Mouse (Mus musculus) gastrocnemius, adult 18-20 months (tissue): ENCODE measurements around the gene Fndc10. TPM values are rescaled to one million over a fixed set of nuclear protein-coding genes. Genes with fewer than 3 reads are reported as not detected.
"Not testable (repeated sequence)": the region's sequence is repeated elsewhere in the genome, so short reads cannot be mapped to it uniquely, and the experiment has no call there.

Experiments used
- DNase-seq: peaks from one replicate; pipeline ENCODE4 v3.0.0; 2021; ENCODE audit warnings: low spot score
- total RNA-seq, 2 experiments: library from RNA; stranded (reverse); gene quantifications; 2 replicates each; pipeline ENCODE4 v1.2.3; 2021

Fndc10 gene
- total RNA-seq, 2 experiments from 2014 or later = 0.89 to 1.4 TPM

DNA sequence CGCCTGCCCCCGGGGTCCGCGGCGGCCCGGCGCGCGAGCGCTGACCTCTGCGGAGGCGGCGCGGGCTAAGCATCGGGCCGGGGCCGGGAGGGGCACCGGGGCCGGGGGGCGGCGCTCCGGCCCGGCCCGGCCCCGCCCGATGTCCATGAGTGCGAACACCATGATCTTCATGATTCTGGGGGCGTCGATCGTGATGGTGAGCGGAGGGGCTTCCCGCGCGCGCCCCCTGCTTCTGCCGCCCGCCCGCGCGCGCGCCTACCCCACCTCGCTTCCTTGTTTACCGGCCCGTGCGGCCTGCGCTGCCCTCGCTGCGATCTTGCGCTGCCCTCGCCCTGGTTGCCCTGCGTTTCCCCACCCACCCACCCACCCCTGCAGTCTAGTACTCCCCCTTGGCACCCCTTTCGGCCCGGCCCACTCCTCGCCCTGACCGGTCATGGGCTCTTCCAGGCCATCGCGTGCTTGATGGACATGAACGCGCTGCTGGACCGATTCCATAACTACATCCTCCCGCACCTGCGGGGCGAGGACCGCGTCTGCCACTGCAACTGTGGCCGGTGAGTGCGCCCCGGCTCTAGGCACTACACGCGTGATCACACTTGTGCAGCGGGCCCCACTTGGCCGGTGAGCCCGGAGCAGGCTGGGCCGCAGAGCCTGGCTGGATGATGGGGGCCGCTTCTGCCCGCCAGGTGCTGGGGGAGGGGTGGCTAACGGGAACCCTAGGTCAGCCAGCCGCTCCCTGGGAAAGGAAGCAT, 41.0 kb downstream of the Fndc10 start:
- peak; percentile 22 for DNase-seq

DNA sequence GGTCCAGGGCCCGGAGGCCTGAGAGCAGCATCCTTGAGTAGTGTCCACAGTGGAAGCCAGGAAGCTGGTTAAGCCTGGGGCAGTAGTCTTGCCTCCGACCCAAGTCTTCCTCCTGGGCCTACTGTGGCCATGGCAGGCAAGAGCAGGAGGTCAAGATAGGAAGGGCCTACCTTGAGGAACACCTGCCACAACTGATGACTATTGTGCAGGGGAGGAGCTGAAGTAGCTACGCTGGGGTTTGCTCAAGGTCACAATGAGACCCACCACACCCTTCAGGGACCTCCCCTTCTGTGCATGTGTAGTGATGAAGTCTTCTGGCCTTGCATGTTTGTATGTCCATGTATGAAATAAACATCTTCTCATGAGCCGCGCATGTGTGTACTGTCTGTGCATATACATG, 41.6 kb downstream of the Fndc10 start:
- DNase-seq = no peak

DNA sequence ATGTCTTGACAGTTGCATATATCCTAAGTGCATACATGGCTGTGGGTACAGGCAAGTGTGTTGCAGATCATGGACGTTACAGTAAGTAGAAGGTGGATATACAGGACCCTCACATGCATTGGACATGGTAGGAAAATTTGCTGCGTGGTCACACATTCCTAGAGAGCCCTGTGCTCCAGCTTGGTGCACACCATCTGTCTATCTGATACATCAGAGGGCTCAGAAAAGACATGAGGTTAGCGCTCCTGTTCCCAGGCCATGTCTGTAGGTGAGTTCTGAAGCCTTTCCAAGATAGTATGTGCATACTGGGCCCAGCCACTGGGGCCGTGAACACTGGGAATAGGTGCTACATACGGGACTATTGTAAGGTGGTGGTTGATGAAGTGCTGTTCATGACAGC, 42.3 kb downstream of the Fndc10 start:
- DNase-seq = no peak

DNA sequence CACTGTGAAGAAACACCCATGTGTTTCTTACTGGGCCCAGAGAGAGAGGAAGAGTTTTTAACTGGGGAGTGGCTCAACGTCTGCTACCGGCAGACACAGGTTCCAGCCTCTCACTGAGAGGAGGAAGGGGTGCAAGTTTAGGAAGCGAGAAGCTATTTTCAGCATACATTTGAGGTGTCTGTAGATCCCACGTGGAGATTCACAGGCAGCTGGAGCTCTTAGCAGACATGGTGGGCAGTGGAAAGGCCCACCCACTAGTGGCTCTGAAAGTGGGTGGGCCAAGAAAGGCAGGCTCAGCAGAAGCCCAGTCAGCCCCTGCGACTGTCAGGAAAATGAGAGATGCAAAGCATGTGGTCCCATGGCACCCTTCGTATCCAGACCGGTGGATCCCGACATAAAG, 44.1 kb downstream of the Fndc10 start:
- DNase-seq = no peak

DNA sequence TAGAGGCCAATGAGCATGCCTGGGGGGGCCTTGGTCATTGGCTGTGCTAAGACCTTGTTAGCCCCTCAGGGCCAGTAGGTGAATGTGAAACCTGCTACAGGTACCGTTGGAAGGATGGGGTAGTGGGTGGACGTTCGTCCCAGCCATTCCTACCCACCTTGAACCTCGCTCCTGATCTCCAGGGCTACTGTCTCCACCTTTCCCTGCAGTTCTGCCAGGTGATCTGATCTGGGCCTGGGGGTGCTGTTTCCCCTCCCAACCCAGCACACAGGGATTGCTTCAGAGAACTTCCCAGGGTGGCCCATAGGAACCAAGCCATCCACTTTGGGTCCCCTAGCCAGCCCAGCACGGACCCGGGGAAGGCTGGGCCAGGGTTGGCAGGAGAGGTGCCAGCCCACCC, 45.0 kb downstream of the Fndc10 start:
- no peak for DNase-seq

DNA sequence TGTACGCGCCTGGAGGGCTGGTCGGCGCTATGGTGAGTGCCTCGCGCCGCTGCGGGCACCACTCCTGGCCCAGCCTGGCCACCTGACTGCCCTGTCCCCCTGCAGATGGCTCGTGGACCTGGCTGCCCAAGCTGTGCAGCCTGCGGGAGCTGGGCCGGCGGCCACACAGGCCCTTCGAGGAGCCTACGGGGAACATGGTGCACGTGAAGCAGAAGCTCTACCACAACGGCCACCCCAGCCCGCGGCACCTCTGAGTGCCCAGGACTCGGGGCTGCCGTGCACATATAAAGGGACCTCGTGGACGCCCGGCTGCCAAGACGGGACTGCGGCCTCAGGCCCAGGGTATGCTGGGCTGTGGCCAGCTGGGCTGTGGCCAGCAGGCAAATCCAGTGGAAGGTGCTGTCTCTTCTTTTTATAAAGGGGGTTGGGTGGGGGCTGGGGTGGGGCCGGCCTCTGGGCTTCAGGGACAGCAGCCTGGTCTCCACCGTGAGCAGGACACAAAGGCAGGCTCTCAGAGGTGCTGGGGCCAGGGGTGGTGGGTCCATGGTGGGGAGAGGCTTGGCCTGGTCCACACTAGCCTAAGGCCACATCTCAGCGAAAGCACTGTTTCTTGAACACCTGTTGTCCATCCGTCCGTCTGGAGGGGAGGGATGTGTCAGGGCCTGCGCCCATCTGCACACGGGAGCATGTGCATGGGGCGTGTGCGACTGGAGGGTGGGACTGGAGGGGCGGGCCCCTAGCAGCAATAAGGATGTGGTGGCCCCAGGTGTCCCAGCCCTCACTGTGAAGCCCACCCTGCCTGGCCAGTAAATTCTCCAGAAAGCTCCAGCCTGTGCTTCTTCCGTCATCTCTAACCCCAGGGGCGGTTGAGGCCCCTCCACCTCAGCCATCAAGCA, 45.8 kb downstream of the Fndc10 start:
- DNase-seq = no peak

DNA sequence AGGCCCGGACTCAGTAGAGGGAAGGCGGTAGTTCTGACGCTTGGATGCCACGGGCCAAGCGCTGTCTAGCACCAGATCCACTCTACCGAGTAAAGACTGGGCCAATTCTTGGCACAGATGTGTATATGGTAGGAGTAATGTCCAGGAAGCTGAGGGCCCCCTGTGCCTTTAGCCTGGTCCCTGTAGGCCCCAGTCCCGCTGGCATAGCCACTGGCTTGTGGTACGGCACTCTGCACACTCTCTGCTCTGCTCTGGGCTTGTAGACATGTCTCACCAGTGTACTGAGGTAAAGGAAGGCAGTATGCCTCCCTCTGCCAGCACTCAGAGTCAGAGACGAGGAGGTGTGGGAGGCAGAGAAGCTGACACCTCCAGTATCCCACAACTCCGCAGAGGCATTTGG, 46.5 kb downstream of the Fndc10 start:
- DNase-seq = not testable (repeated sequence)

DNA sequence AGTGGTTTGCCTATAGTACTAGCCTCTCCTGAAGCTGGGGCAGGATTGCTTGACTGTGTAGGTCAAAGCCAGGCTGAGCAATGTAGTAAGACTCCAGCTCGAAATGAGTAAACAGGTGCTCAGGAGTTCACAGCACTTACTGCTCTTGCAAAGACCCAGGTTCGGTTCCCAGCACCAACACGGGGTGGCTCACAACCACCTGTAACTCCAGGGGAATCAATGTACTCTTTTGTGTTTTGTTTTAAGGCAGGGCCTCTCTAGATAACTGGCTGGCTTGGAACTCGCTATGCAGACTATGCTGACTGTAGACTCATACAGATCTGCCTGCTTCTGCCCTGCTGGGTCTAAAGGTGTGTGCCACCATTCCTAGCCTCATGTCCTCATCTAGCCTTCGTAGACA, 48.5 kb downstream of the Fndc10 start:
- DNase-seq = no peak

DNA sequence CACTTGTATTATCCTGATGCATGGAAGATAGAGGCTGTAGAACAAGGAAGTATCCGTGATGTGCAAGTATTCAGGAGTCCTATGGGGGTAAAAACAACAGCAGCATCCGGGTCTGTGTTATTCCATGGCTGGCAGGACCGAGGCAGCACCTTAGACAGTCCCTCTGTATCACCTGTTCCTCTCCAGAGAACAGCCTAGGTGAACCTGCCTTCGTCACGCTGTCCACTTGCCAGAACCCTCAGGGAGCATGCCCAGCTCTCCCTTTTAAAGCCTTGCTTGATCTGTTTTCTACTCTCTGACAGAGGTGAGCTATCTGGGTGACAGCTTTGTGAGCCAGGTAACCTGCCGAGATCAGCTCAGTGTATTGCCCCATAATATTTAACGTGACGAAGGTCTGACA, 50.3 kb downstream of the Fndc10 start:
- no peak for DNase-seq

DNA sequence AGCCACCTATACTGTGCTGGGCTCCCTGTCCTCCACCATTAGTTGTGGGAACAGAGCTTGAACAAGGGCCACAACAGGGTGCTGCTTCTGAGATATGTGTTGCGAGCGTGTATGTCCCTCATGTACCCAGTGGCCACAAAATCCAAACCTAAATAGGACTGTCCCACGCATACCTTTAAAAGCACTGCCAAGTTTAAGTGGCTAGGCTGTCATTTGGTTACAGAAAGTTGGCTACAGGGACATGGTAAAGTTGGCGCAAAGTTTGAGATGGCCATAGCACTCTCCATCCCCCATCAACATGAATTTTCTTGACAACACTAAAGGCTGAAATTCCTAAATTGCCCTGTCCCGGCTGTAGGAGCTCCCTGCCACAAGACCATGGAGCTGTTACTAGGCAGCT, 51.0 kb downstream of the Fndc10 start:
- DNase-seq = no peak

Other genes starting within 250 kb of the Fndc10 start
- gene Tmem52, start 225.2 kb upstream of the Fndc10 start, total RNA-seq = 100 to 1,000 TPM; 138 to 243 TPM
- 10 to 100 TPM; 48.6 to 59.8 TPM for gene Gnb1, start 203.0 kb upstream of the Fndc10 start, total RNA-seq
- 10 to 100 TPM; 16.7 to 22.6 TPM for gene Nadk, start 132.0 kb upstream of the Fndc10 start, total RNA-seq
- gene Slc35e2, start 92.9 kb upstream of the Fndc10 start, total RNA-seq = 1 to 10 TPM; 3.8 to 4.4 TPM
- 10 to 100 TPM; 29.4 to 30.4 TPM for gene Cdk11b, start 69.5 kb upstream of the Fndc10 start, total RNA-seq
- gene Gm10563, start 48.9 kb upstream of the Fndc10 start, total RNA-seq = not detected
- gene Mmp23, start 41.0 kb upstream of the Fndc10 start, total RNA-seq = 1 to 10 TPM in 1 of 2 experiments, under 1 TPM in 1; 0.53 to 1.8 TPM
- gene Mib2, start 25.1 kb upstream of the Fndc10 start, total RNA-seq = 10 to 100 TPM; 16.1 to 16.8 TPM
- 10 to 100 TPM; 40.7 to 45.6 TPM for gene Ssu72, start 10.5 kb downstream of the Fndc10 start, total RNA-seq
- gene Tmem240, start 40.5 kb downstream of the Fndc10 start, total RNA-seq = under 1 TPM; 0.07 to 0.25 TPM
- 10 to 100 TPM; 25.0 to 28.1 TPM for gene Atad3a, start 66.8 kb downstream of the Fndc10 start, total RNA-seq
- gene Vwa1, start 80.4 kb downstream of the Fndc10 start, total RNA-seq = 1 to 10 TPM; 5.3 to 9.7 TPM
- gene Tmem88b, start 91.5 kb downstream of the Fndc10 start, total RNA-seq = under 1 TPM; 0.39 to 0.47 TPM
- not detected for gene Ankrd65, start 96.1 kb downstream of the Fndc10 start, total RNA-seq
- gene Mrpl20, start 108.5 kb downstream of the Fndc10 start, total RNA-seq = 10 to 100 TPM; 50.3 to 54.0 TPM
- gene Ccnl2, start 118.1 kb downstream of the Fndc10 start, total RNA-seq = 10 to 100 TPM; 15.4 to 18.3 TPM
- 10 to 100 TPM; 79.5 to 82.6 TPM for gene Aurkaip1, start 136.9 kb downstream of the Fndc10 start, total RNA-seq
- 10 to 100 TPM; 25.0 to 29.7 TPM for gene Mxra8, start 145.3 kb downstream of the Fndc10 start, total RNA-seq
- gene Dvl1, start 153.1 kb downstream of the Fndc10 start, total RNA-seq = 100 to 1,000 TPM; 104 to 106 TPM
- under 1 TPM; 0.09 to 0.12 TPM for gene Tas1r3, start 169.0 kb downstream of the Fndc10 start, total RNA-seq
- gene Cptp, start 175.1 kb downstream of the Fndc10 start, total RNA-seq = 10 to 100 TPM; 13.0 to 16.2 TPM
- gene Ints11, start 175.2 kb downstream of the Fndc10 start, total RNA-seq = 10 to 100 TPM; 13.9 to 14.0 TPM
- gene Pusl1, start 197.4 kb downstream of the Fndc10 start, total RNA-seq = 10 to 100 TPM; 11.2 to 13.2 TPM
- gene Acap3, start 197.5 kb downstream of the Fndc10 start, total RNA-seq = 1 to 10 TPM; 6.6 to 7.3 TPM
- 10 to 100 TPM; 62.3 to 66.4 TPM for gene Ube2j2, start 249.5 kb downstream of the Fndc10 start, total RNA-seq